Mouse (Mus musculus) lung, adult 2 months (tissue): ENCODE measurements at regions not wholly inside any gene's neighbourhood (a gene's known extent, or its start where the extent isn't known, plus 50 kb on each side); places are given as distances from the start of the nearest gene placed in this dataset.

Source experiments
- CTCF ChIP-seq: fragments of 200-500 bp; IDR thresholded peaks from 2 replicates; pipeline ENCODE4 v1.5.1; 2011; ENCODE audit warnings: mild to moderate bottlenecking, low read length, control low read depth; ENCODE audit not compliant: insufficient read depth
- POLR2A ChIP-seq: fragments of 200-500 bp; IDR thresholded peaks from 2 replicates; pipeline ENCODE4 v1.6.1; 2011; ENCODE audit warnings: low read depth, mild to moderate bottlenecking, control low read depth, low read length, borderline replicate concordance; ENCODE audit errors: extremely low read depth

GRCm38 (mm10) chr2:30525295-30525694 is 51.3 kb upstream of the Ier5l start:
- TF ChIP-seq CTCF: no peak
- no peak for TF ChIP-seq POLR2A
